Mouse (Mus musculus) heart, embryonic 15.5 days (tissue): Measurements from ENCODE around the gene Rreb1. TPM values are rescaled to one million over a fixed set of nuclear protein-coding genes. Genes with fewer than 3 reads are reported as not detected.
A peak's percentile ranks its signal among the peaks of the same experiment; 100 is the strongest.

Source experiments
- ATAC-seq: fragments of 200-750 bp; cut with Nextera tagmentation; replicated peaks from 2 replicates; pipeline ENCODE4 v1.8.0; 2017; ENCODE audit warnings: low read depth, moderate TSS enrichment; ENCODE audit not compliant: insufficient number of reproducible peaks, insufficient read depth, low FRiP score
- H3K27ac ChIP-seq: fragments of 300-500 bp; sonication (generic); 2 replicates; pipeline ENCODE4 v1.5.1; 2015; ENCODE audit warnings: mild to moderate bottlenecking, inconsistent platforms
- H3K27me3 ChIP-seq: fragments of 300-500 bp; sonication (generic); 2 replicates; pipeline ENCODE4 v1.6.1; 2015; ENCODE audit warnings: inconsistent platforms
- H3K36me3 ChIP-seq: fragments of 300-500 bp; sonication (generic); 2 replicates; pipeline ENCODE4 v1.6.1; 2015; ENCODE audit warnings: mild to moderate bottlenecking, inconsistent platforms
- H3K4me1 ChIP-seq: fragments of 300-500 bp; sonication (generic); replicated peaks from 2 replicates; pipeline ENCODE4 v1.6.1; 2015; ENCODE audit warnings: inconsistent platforms
- H3K4me2 ChIP-seq: fragments of 300-500 bp; sonication (generic); 2 replicates; pipeline ENCODE4 v1.6.1; 2015; ENCODE audit warnings: inconsistent platforms, mild to moderate bottlenecking, moderate library complexity
- H3K4me3 ChIP-seq: fragments of 300-500 bp; sonication (generic); 2 replicates; pipeline ENCODE4 v1.5.1; 2015; ENCODE audit warnings: mild to moderate bottlenecking, inconsistent platforms
- H3K9ac ChIP-seq: fragments of 300-500 bp; sonication (generic); 2 replicates; pipeline ENCODE4 v1.6.1; 2015; ENCODE audit warnings: mild to moderate bottlenecking, inconsistent platforms
- H3K9me3 ChIP-seq: fragments of 300-500 bp; sonication (generic); replicated peaks from 2 replicates; pipeline ENCODE4 v1.6.1; 2016; ENCODE audit warnings: inconsistent platforms
- WGBS: fragments of 180-500 bp; shearing (Covaris S2); methylation state at CpG from one replicate; pipeline ENCODE4 v1.1.7; 2015; ENCODE audit warnings: mixed read lengths; 5-methylcytosine and 5-hydroxymethylcytosine counted together
- polyA plus RNA-seq: library from polyadenylated mRNA; unstranded; fragments of >200 nt; fragmentation: Nextera tagmentation; extraction: Ambion mirVana; gene quantifications from 2 replicates; pipeline ENCODE4 v1.2.1, GENCODE M21; 2015

Rreb1 gene
- polyA plus RNA-seq, 1 experiment from 2014 or later: 9.7 TPM

DNA sequence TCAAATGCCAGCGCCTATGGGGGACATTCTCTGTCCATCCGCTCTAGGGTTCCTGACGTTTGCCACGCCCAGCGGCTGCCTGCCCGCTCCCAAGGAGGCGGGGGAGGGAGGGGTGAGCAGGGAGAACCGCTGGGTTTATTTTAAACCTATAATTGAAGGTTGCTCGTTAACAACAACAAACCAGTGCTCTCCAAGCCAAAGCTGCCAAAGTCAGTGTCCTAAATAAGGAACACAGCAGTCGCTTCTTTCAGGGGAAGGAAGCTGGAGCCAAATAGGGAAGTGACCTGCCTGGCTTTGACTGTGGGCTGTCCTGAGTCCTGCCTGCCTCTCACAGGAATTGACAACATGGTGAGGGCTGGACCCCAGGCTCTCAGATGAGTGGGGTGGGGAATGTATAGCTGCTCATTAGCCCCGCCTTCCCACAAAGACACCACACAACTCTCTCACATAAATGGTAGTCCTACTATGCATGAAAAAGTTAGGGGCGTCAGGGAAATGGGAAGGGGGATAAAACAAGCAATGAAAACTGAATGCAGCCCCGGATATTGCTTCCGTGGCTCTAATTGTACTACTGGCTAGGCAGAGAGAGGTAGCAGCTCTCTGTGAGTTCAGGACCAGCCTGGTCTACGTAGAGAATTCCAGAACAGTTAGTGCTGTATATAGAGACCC lies 181.2 kb downstream of the Rreb1 start:
- Histone ChIP-seq H3K27ac (peak overlapping the region; percentile 47), H3K4me1 (peaks cover 13% of the 10 kb centered on the region)

GRCm38 (mm10) chr13:37959936-37960335 lies 181.7 kb downstream of the Rreb1 start:
- Histone ChIP-seq H3K4me2 (no peak overlapping the region), H3K36me3 (no peaks in the 10 kb centered on the region), H3K4me1 (peaks cover 18% of the 10 kb centered on the region), H3K4me3 (no peak overlapping the region), H3K9ac (no peak overlapping the region), H3K27me3 (no peaks in the 10 kb centered on the region), H3K9me3 (no peaks in the 10 kb centered on the region), H3K27ac (no peak overlapping the region)
- no peak for ATAC-seq
- 83% methylated on average over 7 of the region's 7 CpGs for WGBS

More for the DNA sequence above, 181.2 kb downstream of the Rreb1 start:
- no peak overlapping the region for H3K4me3 ChIP-seq
- ATAC-seq: no peak
- 73% methylated on average over 15 of the region's 15 CpGs for WGBS
- no peaks in the 10 kb centered on the region for H3K27me3 ChIP-seq
- no peak overlapping the region for H3K4me2 ChIP-seq
- no peaks in the 10 kb centered on the region for H3K36me3 ChIP-seq
- no peaks in the 10 kb centered on the region for H3K9me3 ChIP-seq
- no peak overlapping the region for H3K9ac ChIP-seq

DNA sequence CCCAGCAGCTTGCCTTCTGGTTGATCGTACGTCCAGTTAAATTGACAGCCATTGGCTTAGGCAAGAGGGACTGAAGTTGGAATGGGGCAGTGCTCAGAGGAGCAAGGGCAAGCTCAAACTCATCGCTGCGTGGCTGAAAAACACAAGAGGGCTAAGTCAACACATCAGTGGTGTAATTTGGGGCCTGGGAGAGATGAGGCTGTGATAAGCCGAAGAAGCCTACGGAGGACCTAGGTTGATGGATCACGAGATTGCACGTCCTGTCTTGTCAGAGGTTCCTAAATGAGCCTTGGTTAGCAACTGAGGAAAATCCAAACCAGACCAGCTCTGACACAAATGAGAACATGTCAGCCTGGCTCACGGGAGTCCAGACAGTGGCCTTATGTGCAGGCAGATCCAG lies 184.3 kb downstream of the Rreb1 start:
- no peak overlapping the region for H3K9ac ChIP-seq
- H3K4me1 ChIP-seq: peaks cover 30% of the 10 kb centered on the region
- no peaks in the 10 kb centered on the region for H3K27me3 ChIP-seq
- H3K4me3 ChIP-seq: no peak overlapping the region
- H3K27ac ChIP-seq: no peak overlapping the region
- H3K36me3 ChIP-seq: no peaks in the 10 kb centered on the region
- WGBS: 78% methylated on average over 9 of the region's 9 CpGs
- H3K9me3 ChIP-seq: no peaks in the 10 kb centered on the region
- ATAC-seq: no peak
- no peak overlapping the region for H3K4me2 ChIP-seq

GRCm38 (mm10) chr13:37963354-37964007 lies 185.3 kb downstream of the Rreb1 start:
- Histone ChIP-seq H3K9me3 (no peaks in the 10 kb centered on the region), H3K36me3 (no peaks in the 10 kb centered on the region), H3K9ac (peak overlapping the region; percentile 60), H3K27me3 (no peaks in the 10 kb centered on the region), H3K4me2 (peak overlapping the region; percentile 75), H3K4me1 (peaks cover 30% of the 10 kb centered on the region), H3K4me3 (peak overlapping the region; percentile 50), H3K27ac (0 out of 2 replicates have a peak overlapping the region, but pooled peaks have one; percentile 33)
- peak; percentile 35; the same call in 1 of the 2 replicates for ATAC-seq
- 3% methylated on average over 12 of the region's 12 CpGs for WGBS

- Histone ChIP-seq H3K4me3 (peak overlapping the region; percentile 50), H3K9me3 (no peaks in the 10 kb centered on the region), H3K27me3 (no peaks in the 10 kb centered on the region), H3K36me3 (no peaks in the 10 kb centered on the region), H3K4me2 (peak overlapping the region; percentile 75), H3K9ac (peak overlapping the region; percentile 60; the same call in 1 of the 2 replicates), H3K4me1 (peaks cover 26% of the 10 kb centered on the region), H3K27ac (no peak overlapping the region)
- no peak for ATAC-seq
- WGBS: 43% methylated on average over 20 of the region's 20 CpGs
Measured at GRCm38 (mm10) chr13:37964128-37965087, 186.2 kb downstream of the Rreb1 start.

- no peaks in the 10 kb centered on the region for H3K36me3 ChIP-seq
- H3K27ac ChIP-seq: no peak overlapping the region
- no peak overlapping the region for H3K9ac ChIP-seq
- H3K27me3 ChIP-seq: no peaks in the 10 kb centered on the region
- no peak for ATAC-seq
- WGBS: 49% methylated on average over 17 of the region's 17 CpGs
- H3K4me2 ChIP-seq: no peak overlapping the region
- H3K4me3 ChIP-seq: no peak overlapping the region
- peaks cover 26% of the 10 kb centered on the region for H3K4me1 ChIP-seq
- no peaks in the 10 kb centered on the region for H3K9me3 ChIP-seq
Measured at GRCm38 (mm10) chr13:37965126-37965914, 187.1 kb downstream of the Rreb1 start.

DNA sequence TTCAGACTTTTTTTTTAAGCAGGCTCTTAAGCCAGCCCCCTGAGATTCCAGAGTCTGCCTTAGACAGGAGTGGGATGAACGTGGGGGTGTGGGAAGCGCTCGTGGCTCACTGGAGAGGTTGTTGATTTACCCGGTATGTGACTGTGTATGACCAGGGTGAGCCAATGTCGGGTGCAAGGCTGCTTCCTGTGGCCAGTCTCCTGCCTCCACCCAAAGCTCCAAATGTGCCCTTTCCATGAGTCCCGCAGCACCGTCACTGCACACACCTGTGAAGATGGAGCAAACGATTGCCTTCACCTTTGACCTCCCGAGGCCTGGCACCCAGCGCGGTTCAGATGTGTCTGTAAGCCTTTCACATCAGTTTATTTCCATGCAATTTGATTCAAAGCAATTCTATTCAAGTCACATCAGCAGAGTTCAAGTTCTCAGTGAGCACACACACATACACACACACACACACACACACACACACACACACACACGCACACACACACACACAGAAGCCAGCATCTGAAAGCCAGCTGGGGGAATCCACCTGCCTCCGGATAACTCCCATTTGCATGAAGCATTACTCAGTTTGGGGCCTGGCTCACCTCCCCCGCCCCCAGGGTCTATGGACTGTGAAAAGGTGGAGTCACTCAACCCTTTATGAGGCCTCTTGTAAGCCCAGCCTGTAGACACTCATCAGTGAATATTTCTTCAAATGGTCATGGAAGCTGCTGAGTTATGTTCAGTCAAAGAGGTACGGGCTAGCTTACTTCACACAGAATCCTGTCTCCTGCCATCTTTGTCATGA lies 188.3 kb downstream of the Rreb1 start:
- Histone ChIP-seq H3K4me2 (no peak overlapping the region), H3K9me3 (no peaks in the 10 kb centered on the region), H3K9ac (no peak overlapping the region), H3K36me3 (no peaks in the 10 kb centered on the region), H3K4me1 (peaks cover 26% of the 10 kb centered on the region), H3K27me3 (no peaks in the 10 kb centered on the region), H3K27ac (no peak overlapping the region), H3K4me3 (no peak overlapping the region)
- 76% methylated on average over 15 of the region's 15 CpGs for WGBS
- no peak; the same call in 1 of the 2 replicates for ATAC-seq

- Histone ChIP-seq H3K9ac (no peak overlapping the region), H3K27me3 (no peaks in the 10 kb centered on the region), H3K9me3 (no peaks in the 10 kb centered on the region), H3K4me2 (peak overlapping the region; percentile 23), H3K27ac (no peak overlapping the region), H3K4me1 (peaks cover 26% of the 10 kb centered on the region), H3K4me3 (no peak overlapping the region), H3K36me3 (no peaks in the 10 kb centered on the region)
- 36% methylated on average over 12 of the region's 12 CpGs for WGBS
- peak; percentile 28 for ATAC-seq
Measured at GRCm38 (mm10) chr13:37967052-37967437, 188.8 kb downstream of the Rreb1 start.

DNA sequence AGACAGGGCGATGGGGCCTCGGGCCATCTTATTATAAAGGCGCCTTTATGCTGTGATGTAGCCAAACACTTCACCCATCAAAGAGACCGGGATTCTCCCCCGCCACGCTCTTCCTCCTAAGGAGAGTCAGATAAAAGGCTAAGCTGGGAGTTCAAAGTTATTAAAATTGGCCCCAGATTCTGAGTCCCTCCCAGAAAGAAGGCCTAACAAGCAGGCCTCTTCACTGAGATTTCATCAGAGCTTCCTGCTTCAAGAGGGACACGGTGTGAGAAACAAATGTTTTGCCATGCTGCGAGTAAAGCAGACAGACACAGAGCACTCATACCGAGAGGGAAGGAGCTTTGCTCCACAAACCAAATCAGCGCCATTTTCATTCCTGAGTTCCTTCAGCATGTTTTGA lies 189.4 kb downstream of the Rreb1 start:
- no peaks in the 10 kb centered on the region for H3K27me3 ChIP-seq
- 52% methylated on average over 10 of the region's 10 CpGs for WGBS
- ATAC-seq: no peak
- H3K4me2 ChIP-seq: peak overlapping the region; percentile 23; the same call in 1 of the 2 replicates
- no peaks in the 10 kb centered on the region for H3K9me3 ChIP-seq
- H3K9ac ChIP-seq: no peak overlapping the region
- no peak overlapping the region for H3K4me3 ChIP-seq
- no peak overlapping the region for H3K27ac ChIP-seq
- H3K4me1 ChIP-seq: peaks cover 26% of the 10 kb centered on the region
- no peaks in the 10 kb centered on the region for H3K36me3 ChIP-seq

GRCm38 (mm10) chr13:37969337-37969736 lies 191.1 kb downstream of the Rreb1 start:
- H3K9ac ChIP-seq: no peak overlapping the region
- H3K27me3 ChIP-seq: no peaks in the 10 kb centered on the region
- peaks cover 18% of the 10 kb centered on the region for H3K4me1 ChIP-seq
- WGBS: 9% methylated on average over 14 of the region's 14 CpGs
- no peaks in the 10 kb centered on the region for H3K36me3 ChIP-seq
- no peaks in the 10 kb centered on the region for H3K9me3 ChIP-seq
- H3K27ac ChIP-seq: no peak overlapping the region
- no peak overlapping the region for H3K4me2 ChIP-seq
- no peak overlapping the region for H3K4me3 ChIP-seq
- ATAC-seq: no peak
